Mouse (Mus musculus) megakaryocyte-erythroid progenitor cell, adult 5-6 weeks (primary cell): ENCODE results near the gene Cabp2. TPM values are rescaled to one million over a fixed set of nuclear protein-coding genes. Genes with fewer than 3 reads are reported as not detected.

Experiments used
- ATAC-seq: replicated peaks from 2 replicates; pipeline ENCODE4 v1.8.0; 2016; ENCODE audit warnings: mild to moderate bottlenecking, inconsistent platforms; ENCODE audit not compliant: severe bottlenecking, poor library complexity, low FRiP score, low TSS enrichment
- total RNA-seq, 2 experiments: library from RNA; stranded (forward) in 1 of 2; stranded (reverse) in 1 of 2; fragments of 200-1000, 215-1000 nt in 1 of 2; fragments of >200 nt in 1 of 2; fragmentation: Nextera tagmentation in 1 of 2; gene quantifications; 2 replicates each; pipeline ENCODE4 v1.2.3; 2014 to 2017

Gene Cabp2
- total RNA-seq, 2 experiments from 2014 or later = not detected

GRCm38 (mm10) chr19:4097441-4097825 lies 16.1 kb downstream of the Cabp2 start:
- ATAC-seq = peak; percentile 40

DNA sequence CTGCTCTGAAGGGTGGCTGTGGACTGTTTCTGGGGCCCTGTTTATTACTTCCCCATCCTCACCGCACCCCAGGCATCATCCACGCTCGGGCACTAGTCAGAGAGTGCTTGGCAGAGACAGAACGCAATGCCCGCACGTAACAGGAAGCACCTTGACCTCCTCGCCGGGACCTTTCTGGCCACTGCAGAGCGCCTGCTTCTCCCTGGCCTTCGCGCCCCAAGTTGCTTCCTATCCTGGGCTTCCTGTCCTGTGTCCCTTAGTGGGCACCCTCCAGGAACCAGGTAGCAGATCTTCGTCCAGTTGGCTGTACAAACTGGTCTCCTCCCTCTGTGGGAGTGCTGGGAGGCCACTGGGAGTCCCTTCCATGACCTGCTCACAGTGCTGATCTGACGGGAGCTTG lies 17.0 kb downstream of the Cabp2 start:
- ATAC-seq = no peak

DNA sequence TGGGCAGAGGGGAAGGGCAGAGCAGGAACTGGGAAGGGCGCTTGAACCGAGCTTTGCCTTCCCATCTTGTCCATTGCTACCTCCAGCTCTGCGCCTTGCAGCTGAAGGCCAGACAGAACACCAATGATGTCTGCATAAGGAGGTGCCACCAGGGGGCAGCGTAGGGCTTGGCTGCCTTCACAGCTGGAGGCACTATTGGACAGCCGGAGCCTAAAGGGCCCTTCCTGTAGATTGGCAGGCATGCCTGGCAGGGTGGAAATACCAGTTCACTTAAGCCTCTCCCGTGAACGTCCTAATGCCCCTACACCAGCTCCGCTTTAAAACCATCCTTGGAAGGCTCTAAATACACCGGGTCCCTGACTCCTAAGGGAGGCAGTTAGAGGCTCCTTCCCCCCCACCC lies 17.7 kb downstream of the Cabp2 start:
- ATAC-seq = peak; percentile 48; the same call in 1 of the 2 replicates

DNA sequence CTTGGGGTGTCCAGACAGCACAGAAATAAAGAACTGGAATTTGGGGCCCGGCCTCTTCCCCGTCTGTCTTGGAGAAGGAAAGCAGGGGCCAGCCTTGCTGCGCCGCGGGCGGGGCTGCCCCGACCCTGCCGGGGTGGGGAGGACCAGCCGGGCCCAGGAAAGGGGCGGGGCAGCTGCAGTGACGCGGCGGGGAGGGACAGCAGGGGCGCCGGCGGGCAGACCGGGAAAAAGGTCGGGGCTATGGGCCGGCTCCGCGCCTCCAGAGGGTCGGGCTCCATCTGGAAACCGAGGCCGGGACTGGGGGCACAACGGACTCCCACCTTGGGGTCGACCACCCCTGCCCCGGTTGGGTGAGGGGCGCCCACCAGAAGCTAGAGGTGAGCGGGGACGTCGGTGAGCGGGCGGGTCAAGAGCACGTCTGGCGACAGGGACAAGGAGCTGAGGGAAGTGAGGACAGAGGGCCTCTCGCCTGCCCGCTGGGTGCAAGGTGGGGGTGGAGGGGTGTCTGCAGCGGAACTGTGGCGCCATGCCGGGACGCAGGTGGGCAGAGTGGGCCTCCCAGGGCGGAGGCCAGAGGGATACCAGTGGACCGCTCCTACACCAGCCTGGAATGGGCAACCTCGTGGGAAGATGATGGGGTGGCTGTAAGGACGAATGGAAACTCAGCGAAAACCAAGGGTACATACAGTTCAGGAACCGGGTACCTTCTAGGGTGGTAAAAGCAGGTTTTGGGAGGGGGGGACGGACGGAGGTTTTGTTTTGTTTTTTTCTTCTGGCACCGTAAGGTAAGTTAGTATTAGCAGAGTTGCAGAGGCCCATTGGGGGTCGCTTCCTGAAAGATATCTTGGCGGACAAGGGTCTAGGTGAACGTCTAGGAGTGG lies 18.7 kb downstream of the Cabp2 start, which contains the start of gene Pitpnm1:
Gene Pitpnm1, plus strand, starts transcription at position 162 of the 881 bp plus-strand sequence.
- no peak for ATAC-seq

GRCm38 (mm10) chr19:4100718-4101261 lies 19.4 kb downstream of the Cabp2 start:
- ATAC-seq = no peak

GRCm38 (mm10) chr19:4101466-4101865 lies 20.1 kb downstream of the Cabp2 start:
- no peak for ATAC-seq

DNA sequence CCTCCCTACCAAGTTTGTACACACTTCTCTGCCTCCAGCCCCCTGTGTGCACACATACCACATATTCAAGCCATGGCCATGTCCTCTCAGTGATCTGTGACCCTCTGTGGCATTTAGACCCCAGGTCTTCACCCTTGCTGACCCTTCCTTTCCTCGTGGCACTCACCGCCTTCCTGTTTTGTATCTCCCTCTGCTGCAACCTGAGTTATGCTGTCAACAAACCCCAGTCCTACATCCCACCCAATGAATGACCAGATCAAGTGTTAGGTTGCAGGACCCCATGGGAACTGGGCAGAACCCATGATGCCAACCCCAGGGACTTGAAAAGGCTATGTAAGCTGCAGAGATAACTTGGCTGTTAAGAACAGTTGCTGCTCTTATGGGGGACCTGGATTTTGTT lies 20.7 kb downstream of the Cabp2 start:
- ATAC-seq = no peak

GRCm38 (mm10) chr19:4102626-4103025 lies 21.2 kb downstream of the Cabp2 start:
- ATAC-seq = no peak

DNA sequence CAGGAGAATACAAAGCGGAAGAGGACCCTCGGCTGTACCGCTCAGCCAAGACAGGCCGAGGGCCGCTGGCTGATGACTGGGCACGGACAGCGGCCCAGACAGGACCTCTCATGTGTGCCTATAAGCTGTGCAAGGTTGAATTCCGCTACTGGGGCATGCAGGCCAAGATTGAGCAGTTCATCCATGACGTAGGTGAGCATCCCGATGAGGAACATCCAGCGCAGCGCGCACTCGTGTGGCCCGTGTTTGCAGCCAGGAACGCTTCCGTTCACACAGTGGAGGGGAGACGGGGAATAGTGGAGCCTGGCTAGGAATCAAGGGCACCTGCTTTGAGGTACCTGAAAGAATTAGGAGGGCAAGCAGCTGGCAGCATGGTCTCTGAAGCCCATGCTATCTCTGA lies 21.9 kb downstream of the Cabp2 start:
- ATAC-seq = no peak

- ATAC-seq = no peak
Observed at GRCm38 (mm10) chr19:4103792-4104191, 22.4 kb downstream of the Cabp2 start.

GRCm38 (mm10) chr19:4104675-4105194 lies 23.4 kb downstream of the Cabp2 start:
- ATAC-seq = no peak

- ATAC-seq = no peak
Observed at GRCm38 (mm10) chr19:4106654-4107053, 25.3 kb downstream of the Cabp2 start.

GRCm38 (mm10) chr19:4108535-4108934 lies 27.2 kb downstream of the Cabp2 start:
- ATAC-seq = no peak

DNA sequence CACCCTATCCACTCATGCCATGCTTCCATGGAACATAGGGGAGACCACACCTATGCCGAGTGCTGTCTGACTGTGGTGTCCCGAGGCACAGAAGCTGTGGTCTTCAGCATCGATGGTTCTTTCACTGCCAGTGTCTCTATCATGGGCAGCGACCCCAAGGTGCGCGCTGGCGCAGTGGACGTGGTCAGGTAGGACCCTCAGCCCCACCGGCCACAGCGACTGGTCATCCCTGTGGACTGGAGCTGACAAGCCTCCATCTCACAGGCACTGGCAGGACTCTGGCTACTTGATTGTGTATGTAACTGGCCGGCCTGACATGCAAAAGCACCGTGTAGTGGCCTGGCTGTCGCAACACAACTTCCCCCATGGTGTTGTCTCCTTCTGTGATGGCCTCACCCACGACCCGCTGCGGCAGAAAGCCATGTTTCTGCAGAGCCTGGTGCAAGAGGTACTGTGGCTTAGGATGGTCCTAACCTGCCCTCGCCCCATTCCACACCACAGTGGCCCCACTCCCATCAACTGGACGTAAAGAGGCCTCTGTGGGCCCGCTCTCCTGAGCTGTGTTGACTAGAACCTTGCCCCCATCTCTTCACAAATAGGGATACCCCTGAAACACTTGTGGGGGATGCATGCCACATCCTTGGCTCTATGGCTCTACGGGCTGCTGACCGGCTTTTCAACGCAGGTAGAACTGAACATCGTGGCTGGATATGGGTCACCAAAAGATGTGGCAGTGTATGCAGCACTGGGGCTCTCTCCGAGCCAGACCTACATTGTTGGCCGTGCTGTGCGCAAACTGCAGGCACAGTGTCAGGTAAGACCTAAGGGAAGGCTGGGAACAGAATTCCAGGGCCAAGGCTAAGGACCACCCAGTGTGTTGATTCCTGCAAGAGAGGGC lies 30.9 kb downstream of the Cabp2 start:
- ATAC-seq = no peak

DNA sequence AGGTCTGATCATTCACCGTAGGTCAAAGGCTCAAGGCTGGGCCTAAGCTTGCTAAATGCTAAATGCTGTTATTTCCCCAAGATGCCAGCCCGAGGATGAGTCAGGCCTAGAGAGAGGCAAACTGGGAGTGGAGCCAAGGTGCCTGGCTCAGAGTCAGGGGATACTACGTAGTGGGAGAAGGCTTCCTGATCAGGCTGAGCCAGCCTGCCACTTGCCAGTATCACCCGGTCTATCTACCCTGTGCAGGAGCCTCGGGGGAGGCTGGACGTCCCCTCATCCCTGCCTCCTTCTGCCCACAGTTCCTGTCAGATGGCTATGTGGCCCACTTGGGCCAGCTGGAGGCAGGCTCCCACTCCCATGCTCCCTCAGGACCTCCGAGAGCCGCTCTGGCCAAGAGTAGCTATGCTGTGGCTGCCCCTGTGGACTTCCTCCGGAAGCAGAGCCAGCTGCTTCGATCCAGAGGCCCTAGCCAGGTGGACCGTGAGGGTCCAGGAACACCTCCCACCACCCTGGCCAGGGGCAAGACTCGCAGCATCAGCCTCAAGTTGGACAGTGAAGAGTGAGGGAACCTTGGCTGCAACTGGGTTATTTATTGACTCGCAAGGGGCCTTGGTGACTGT lies 31.9 kb downstream of the Cabp2 start:
- peak; percentile 95 for ATAC-seq

DNA sequence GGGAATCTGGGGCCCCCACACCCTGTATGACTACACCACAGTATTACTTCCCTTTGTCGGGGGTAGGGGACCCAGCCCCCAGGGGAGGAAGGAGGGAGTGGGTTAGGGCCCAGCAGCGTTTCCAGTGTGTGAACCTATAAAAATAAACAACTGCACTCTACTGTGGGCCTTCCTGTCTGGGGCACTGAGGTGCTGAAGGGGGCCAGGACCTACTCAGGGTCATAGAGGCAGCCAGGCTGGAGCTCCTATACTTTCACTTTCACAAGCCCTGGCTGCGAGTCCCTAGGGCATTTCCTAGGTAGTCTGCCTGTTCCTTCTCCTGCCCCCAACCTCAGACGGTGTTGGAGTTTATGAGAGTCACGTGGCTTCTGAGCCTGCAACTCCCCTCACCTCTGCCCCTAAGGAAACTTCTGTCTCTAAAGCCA lies 32.4 kb downstream of the Cabp2 start:
- peak; percentile 20; the same call in 1 of the 2 replicates for ATAC-seq

DNA sequence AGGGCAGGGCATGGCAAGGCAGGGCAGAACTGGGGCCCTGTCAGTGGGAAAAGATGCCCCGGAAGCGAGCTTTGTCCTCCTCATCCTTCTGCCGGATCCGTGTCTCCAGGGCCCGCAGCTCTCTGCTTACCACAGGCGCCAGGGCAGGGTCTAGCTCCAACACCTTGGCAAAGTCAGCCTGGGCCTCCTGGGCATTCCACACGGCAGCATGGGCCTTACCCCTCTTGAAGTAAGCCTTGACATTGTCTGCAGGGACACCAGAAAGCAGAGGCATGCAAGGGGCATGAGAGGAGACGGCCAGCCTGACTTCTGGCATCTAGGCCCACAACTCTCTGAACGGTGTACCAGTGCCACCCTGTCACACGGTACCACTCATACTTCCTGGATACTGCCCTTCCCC lies 33.2 kb downstream of the Cabp2 start:
- no peak for ATAC-seq

GRCm38 (mm10) chr19:4115144-4115543 lies 33.8 kb downstream of the Cabp2 start:
- no peak for ATAC-seq

GRCm38 (mm10) chr19:4115816-4116215 lies 34.4 kb downstream of the Cabp2 start:
- ATAC-seq = no peak
